Mouse (Mus musculus): Measurements from ENCODE around the gene Rassf3.

Gene Rassf3

GRCm38 (mm10) chr10:121459124-121459853 lies 16.9 kb downstream of the Rassf3 start:
- no peak for DNase-seq

- no peak for DNase-seq
These were observed 17.7 kb downstream of the Rassf3 start for GRCm38 (mm10) chr10:121458408-121458807.

- no peak for DNase-seq
These were observed 18.8 kb downstream of the Rassf3 start for GRCm38 (mm10) chr10:121457381-121457780.

- no peak for DNase-seq
These were observed 20.6 kb downstream of the Rassf3 start for GRCm38 (mm10) chr10:121455517-121455916.

GRCm38 (mm10) chr10:121454708-121455475 lies 21.3 kb downstream of the Rassf3 start:
- no peak for DNase-seq

- DNase-seq: no peak
These were observed 22.1 kb downstream of the Rassf3 start for GRCm38 (mm10) chr10:121454033-121454432.

GRCm38 (mm10) chr10:121445808-121446207 lies 30.3 kb downstream of the Rassf3 start:
- DNase-seq: no peak

- no peak for DNase-seq
These were observed 31.9 kb downstream of the Rassf3 start for GRCm38 (mm10) chr10:121444198-121444597.

GRCm38 (mm10) chr10:121443791-121444190 lies 32.4 kb downstream of the Rassf3 start:
- no peak for DNase-seq

- no peak for DNase-seq
These were observed 36.8 kb downstream of the Rassf3 start for GRCm38 (mm10) chr10:121439310-121439731.

GRCm38 (mm10) chr10:121438109-121438508 lies 38.0 kb downstream of the Rassf3 start:
- DNase-seq: no peak

- DNase-seq: no peak
These were observed 39.5 kb downstream of the Rassf3 start for GRCm38 (mm10) chr10:121436693-121437092.

GRCm38 (mm10) chr10:121436258-121436645 lies 39.9 kb downstream of the Rassf3 start:
- DNase-seq: no peak

- DNase-seq: no peak
These were observed 40.4 kb downstream of the Rassf3 start for GRCm38 (mm10) chr10:121435546-121436257.

GRCm38 (mm10) chr10:121434441-121435103 lies 41.6 kb downstream of the Rassf3 start:
- DNase-seq: no peak

- DNase-seq: peak; percentile 30
These were observed 43.4 kb downstream of the Rassf3 start for GRCm38 (mm10) chr10:121432635-121433280.

GRCm38 (mm10) chr10:121432041-121432634 lies 44.0 kb downstream of the Rassf3 start:
- DNase-seq: no peak

GRCm38 (mm10) chr10:121430764-121431540 lies 45.2 kb downstream of the Rassf3 start:
- no peak for DNase-seq

GRCm38 (mm10) chr10:121429981-121430682 lies 46.0 kb downstream of the Rassf3 start:
- no peak for DNase-seq

GRCm38 (mm10) chr10:121429581-121429980 lies 46.6 kb downstream of the Rassf3 start:
- no peak for DNase-seq

- DNase-seq: no peak
These were observed 47.1 kb downstream of the Rassf3 start for GRCm38 (mm10) chr10:121429089-121429488.
